Mouse (Mus musculus): ENCODE results near the gene Gm13030. TPM values are rescaled to one million over a fixed set of nuclear protein-coding genes. Genes with fewer than 3 reads are reported as not detected.
"Not testable (repeated sequence)": the region's sequence is repeated elsewhere in the genome, so short reads cannot be mapped to it uniquely, and the experiment has no call there.

The Gm13030 gene
- polyA plus RNA-seq, 1 experiment from 2014 or later, result not detected

DNA sequence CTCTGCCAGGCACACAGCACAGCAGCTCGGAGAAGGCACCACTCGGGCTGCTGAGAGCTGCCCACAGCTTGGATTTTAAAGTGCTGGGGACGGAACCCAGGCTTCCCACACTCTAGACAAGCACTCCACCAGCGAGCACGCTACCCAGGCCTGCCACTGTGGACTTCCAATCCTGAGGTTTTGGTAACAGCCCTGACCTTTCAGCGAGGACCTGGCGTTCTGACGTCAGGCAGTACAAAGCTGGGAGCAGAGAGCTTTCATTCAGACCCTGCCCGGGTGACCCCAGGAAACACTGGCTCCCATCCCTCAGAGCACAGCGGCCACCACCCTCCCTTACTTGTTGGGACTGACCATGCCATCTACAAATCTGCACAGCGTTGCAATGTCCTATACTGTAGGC is 20.0 kb upstream of the Gm13030 start:
- not testable (repeated sequence) for H3K27ac ChIP-seq (ENCODE audit: low read depth, low read length); H3K9ac ChIP-seq (ENCODE audit: low read length); H3K27me3 ChIP-seq (ENCODE audit: control insufficient read depth, insufficient read depth, low read length); H3K36me3 ChIP-seq (ENCODE audit: control insufficient read depth, insufficient read depth, low read length); H3K4me1 ChIP-seq (replicated peaks; ENCODE audit: control insufficient read depth, insufficient read depth, low read length); DNase-seq (ENCODE audit: low spot score); H3K4me3 ChIP-seq (ENCODE audit: low read depth, low read length); H3K9me3 ChIP-seq (ENCODE audit: control insufficient read depth, low read length); H3K4me2 ChIP-seq (ENCODE audit: low read depth, low read length, severe bottlenecking); ATAC-seq (replicated peaks; ENCODE audit: low FRiP score)
- WGBS, result 90% methylated on average over 11 of the region's 11 CpGs

DNA sequence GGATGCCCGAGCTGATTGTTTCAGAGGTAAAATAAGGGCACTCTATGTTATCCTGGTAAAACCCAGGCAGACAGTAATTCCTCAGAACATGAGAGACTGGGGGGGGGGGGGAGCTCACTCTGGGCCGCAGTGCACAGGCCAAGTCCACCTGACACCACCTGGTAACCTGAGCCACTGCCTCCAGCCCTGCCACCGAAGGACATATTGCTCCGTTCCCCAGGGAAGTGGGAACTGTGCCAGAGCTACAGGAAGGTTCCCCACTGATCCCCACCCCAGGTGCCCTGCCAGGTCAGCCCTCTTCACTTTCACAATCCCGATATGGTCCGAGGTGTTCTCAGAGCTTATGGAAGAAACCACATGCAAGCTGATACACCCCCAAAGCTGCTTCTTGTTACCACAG is 18.9 kb upstream of the Gm13030 start:
- Histone ChIP-seq H3K9ac (ENCODE audit: low read length) (no peak overlapping the region), H3K9me3 (ENCODE audit: control insufficient read depth, low read length) (no peaks in the 10 kb centered on the region), H3K36me3 (ENCODE audit: control insufficient read depth, insufficient read depth, low read length) (peaks cover 2% of the 10 kb centered on the region; the same call in 1 of the 2 replicates), H3K27ac (ENCODE audit: low read depth, low read length) (no peak overlapping the region), H3K4me1 (replicated peaks; ENCODE audit: control insufficient read depth, insufficient read depth, low read length) (no peaks in the 10 kb centered on the region), H3K27me3 (ENCODE audit: control insufficient read depth, insufficient read depth, low read length) (no peaks in the 10 kb centered on the region), H3K4me3 (ENCODE audit: low read depth, low read length) (no peak overlapping the region), H3K4me2 (ENCODE audit: low read depth, low read length, severe bottlenecking) (no peak overlapping the region)
- DNase-seq (ENCODE audit: low spot score) (no peak), ATAC-seq (replicated peaks; ENCODE audit: low FRiP score) (no peak)
- 82% methylated on average over 5 of the region's 6 CpGs for WGBS

DNA sequence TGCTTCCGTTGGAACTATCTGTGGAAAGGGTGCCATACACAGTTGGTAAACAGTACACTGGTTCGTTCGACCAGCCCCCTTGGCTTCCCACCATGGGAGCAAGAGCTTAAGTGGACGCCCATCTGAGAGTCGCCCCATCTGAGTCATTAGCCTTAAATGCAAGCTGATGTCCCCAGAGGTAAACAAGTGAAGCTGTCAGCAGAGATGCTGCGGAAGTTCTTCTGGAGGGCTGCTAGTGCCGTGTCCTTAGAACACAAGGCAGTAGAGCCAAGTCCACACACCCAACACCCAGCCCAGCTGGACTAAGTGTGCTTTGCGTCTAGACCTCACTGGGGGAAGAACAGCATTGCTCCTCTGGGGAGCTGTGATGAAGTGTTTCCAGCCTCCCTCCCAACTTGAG is 15.9 kb upstream of the Gm13030 start:
- DNase-seq (ENCODE audit: low spot score) (no peak), ATAC-seq (replicated peaks; ENCODE audit: low FRiP score) (no peak)
- Histone ChIP-seq H3K27me3 (ENCODE audit: control insufficient read depth, insufficient read depth, low read length) (no peaks in the 10 kb centered on the region), H3K4me3 (ENCODE audit: low read depth, low read length) (no peak overlapping the region), H3K9me3 (ENCODE audit: control insufficient read depth, low read length) (no peaks in the 10 kb centered on the region), H3K9ac (ENCODE audit: low read length) (no peak overlapping the region), H3K4me2 (ENCODE audit: low read depth, low read length, severe bottlenecking) (no peak overlapping the region), H3K27ac (ENCODE audit: low read depth, low read length) (no peak overlapping the region), H3K4me1 (replicated peaks; ENCODE audit: control insufficient read depth, insufficient read depth, low read length) (no peaks in the 10 kb centered on the region), H3K36me3 (ENCODE audit: control insufficient read depth, insufficient read depth, low read length) (no peaks in the 10 kb centered on the region)
- 75% methylated on average over 8 of the region's 8 CpGs for WGBS

DNA sequence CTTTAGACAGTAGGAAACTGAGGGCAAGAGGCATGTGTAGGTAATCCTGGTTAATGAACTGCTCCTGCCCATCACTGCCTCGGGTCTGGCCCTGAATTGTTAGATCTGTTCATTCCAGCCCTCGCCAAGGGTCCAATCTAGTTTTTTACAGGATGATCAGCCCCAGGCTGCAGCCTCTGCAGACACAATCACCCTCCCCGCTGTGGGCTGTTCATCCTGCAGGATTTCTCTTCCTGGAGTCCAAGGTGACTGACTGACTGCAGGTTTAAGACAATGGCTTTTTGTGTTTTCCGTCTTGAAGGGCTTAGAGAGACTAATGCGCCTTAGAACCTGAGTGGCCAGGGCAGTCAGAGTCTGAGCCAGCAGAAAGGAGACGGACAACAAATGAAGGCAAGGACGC is 15.4 kb upstream of the Gm13030 start:
- Histone ChIP-seq H3K9me3 (ENCODE audit: control insufficient read depth, low read length) (no peaks in the 10 kb centered on the region), H3K4me1 (replicated peaks; ENCODE audit: control insufficient read depth, insufficient read depth, low read length) (no peaks in the 10 kb centered on the region), H3K9ac (ENCODE audit: low read length) (no peak overlapping the region), H3K4me2 (ENCODE audit: low read depth, low read length, severe bottlenecking) (no peak overlapping the region), H3K4me3 (ENCODE audit: low read depth, low read length) (no peak overlapping the region), H3K36me3 (ENCODE audit: control insufficient read depth, insufficient read depth, low read length) (no peaks in the 10 kb centered on the region), H3K27ac (ENCODE audit: low read depth, low read length) (no peak overlapping the region), H3K27me3 (ENCODE audit: control insufficient read depth, insufficient read depth, low read length) (no peaks in the 10 kb centered on the region)
- DNase-seq (ENCODE audit: low spot score) (no peak), ATAC-seq (replicated peaks; ENCODE audit: low FRiP score) (no peak)
- WGBS, result 40% methylated on average over 7 of the region's 7 CpGs

DNA sequence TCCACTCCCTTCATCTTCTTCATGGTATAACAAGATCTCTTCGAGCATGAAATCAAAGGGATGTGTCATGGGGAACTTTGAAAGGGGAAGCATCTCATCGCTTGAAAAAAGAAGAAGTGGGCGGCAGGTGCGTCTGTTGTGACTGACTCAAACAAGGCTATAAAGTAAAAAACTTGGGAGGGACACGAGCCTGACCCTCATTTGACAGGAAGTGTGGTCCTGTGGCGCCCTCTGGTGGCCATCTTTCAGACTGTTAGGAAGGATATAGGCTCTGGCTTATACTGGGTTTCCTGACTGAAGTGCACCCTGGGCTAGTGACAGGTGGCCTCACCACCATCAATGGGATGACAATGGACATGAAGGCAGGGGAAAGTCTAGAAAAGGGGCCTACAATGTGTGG is 10.5 kb upstream of the Gm13030 start:
- no peak overlapping the region for H3K4me3 ChIP-seq (ENCODE audit: low read depth, low read length)
- no peak overlapping the region for H3K9ac ChIP-seq (ENCODE audit: low read length)
- WGBS, result 19% methylated on average over 6 of the region's 6 CpGs
- no peak overlapping the region for H3K4me2 ChIP-seq (ENCODE audit: low read depth, low read length, severe bottlenecking)
- ATAC-seq (replicated peaks; ENCODE audit: low FRiP score) (no peak), DNase-seq (ENCODE audit: low spot score) (peak; percentile 91)
- no peaks in the 10 kb centered on the region for H3K9me3 ChIP-seq (ENCODE audit: control insufficient read depth, low read length)
- no peaks in the 10 kb centered on the region for H3K27me3 ChIP-seq (ENCODE audit: control insufficient read depth, insufficient read depth, low read length)
- H3K27ac ChIP-seq (ENCODE audit: low read depth, low read length), result no peak overlapping the region
- H3K36me3 ChIP-seq (ENCODE audit: control insufficient read depth, insufficient read depth, low read length), result no peaks in the 10 kb centered on the region
- H3K4me1 ChIP-seq (replicated peaks; ENCODE audit: control insufficient read depth, insufficient read depth, low read length), result peaks cover 3% of the 10 kb centered on the region; the same call in 1 of the 2 replicates

DNA sequence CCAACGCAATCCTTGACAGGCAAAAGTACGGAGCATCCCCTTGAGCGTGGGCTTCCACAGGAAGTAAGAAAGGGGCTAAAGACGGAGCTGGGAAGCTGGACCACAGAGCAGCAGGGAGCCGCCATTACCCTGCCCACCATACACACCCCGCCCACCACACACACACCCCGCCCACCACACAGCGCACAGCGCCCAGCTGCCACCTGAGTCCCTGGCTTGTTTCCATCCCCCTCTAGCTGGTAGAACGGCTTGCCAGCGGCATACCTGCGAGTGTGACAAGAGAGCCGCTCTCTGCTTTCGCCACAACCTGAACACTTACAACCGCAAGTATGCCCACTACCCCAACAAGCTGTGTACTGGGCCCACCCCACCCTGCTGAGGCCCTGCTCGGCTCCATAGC is 8.4 kb upstream of the Gm13030 start:
- peaks cover 3% of the 10 kb centered on the region; the same call in 1 of the 2 replicates for H3K4me1 ChIP-seq (replicated peaks; ENCODE audit: control insufficient read depth, insufficient read depth, low read length)
- no peaks in the 10 kb centered on the region for H3K27me3 ChIP-seq (ENCODE audit: control insufficient read depth, insufficient read depth, low read length)
- H3K4me2 ChIP-seq (ENCODE audit: low read depth, low read length, severe bottlenecking), result peak overlapping the region; percentile 35
- H3K27ac ChIP-seq (ENCODE audit: low read depth, low read length), result no peak overlapping the region
- peak overlapping the region; percentile 16; the same call in 1 of the 2 replicates for H3K9ac ChIP-seq (ENCODE audit: low read length)
- WGBS, result 10% methylated on average over 14 of the region's 16 CpGs
- H3K36me3 ChIP-seq (ENCODE audit: control insufficient read depth, insufficient read depth, low read length), result no peaks in the 10 kb centered on the region
- no peaks in the 10 kb centered on the region for H3K9me3 ChIP-seq (ENCODE audit: control insufficient read depth, low read length)
- H3K4me3 ChIP-seq (ENCODE audit: low read depth, low read length), result no peak overlapping the region
- peak; percentile 57 for DNase-seq (ENCODE audit: low spot score)
- ATAC-seq (replicated peaks; ENCODE audit: low FRiP score), result no peak

DNA sequence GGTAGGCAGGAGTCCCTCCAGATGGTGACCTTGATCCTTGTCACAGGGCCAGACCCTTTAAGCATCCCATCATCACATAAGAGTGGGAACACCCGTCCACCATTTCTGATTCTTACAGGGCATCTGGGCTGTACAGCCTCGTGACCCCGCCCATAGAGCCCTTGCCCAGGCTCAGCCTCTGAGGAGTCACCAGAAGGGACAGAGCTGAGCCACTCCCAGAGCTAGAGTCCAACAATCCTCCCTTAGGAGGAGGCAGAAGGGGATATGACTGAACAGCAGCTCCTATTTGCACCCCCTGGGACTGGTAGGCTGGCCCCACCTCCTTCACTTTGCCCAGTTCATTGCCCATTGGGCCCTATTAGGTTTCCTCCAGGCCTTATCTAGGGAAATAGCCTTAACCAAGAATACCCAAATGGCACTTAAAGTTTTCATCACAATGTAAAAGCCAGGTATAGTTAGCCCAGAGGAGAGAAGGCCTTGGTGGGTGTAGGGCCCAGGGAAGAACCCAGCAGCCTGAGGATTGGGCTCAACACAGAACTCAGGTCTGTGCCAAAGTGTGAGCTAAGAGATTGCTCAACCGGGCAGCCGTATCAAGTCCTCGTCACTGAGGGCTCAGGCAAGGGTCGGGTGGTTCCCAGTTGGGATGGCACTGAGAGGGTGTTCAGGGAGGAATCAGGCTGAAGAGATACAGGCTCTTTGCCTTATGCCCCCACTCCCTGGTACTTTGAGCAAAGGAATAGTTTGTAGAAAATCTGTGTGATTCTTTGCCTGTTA is 7.2 kb upstream of the Gm13030 start:
- 89% methylated on average over 7 of the region's 7 CpGs for WGBS
- Histone ChIP-seq H3K4me3 (ENCODE audit: low read depth, low read length) (no peak overlapping the region), H3K4me1 (replicated peaks; ENCODE audit: control insufficient read depth, insufficient read depth, low read length) (peaks cover 3% of the 10 kb centered on the region; the same call in 1 of the 2 replicates), H3K27me3 (ENCODE audit: control insufficient read depth, insufficient read depth, low read length) (no peaks in the 10 kb centered on the region), H3K4me2 (ENCODE audit: low read depth, low read length, severe bottlenecking) (no peak overlapping the region), H3K36me3 (ENCODE audit: control insufficient read depth, insufficient read depth, low read length) (no peaks in the 10 kb centered on the region), H3K27ac (ENCODE audit: low read depth, low read length) (no peak overlapping the region), H3K9ac (ENCODE audit: low read length) (no peak overlapping the region), H3K9me3 (ENCODE audit: control insufficient read depth, low read length) (no peaks in the 10 kb centered on the region)
- ATAC-seq (replicated peaks; ENCODE audit: low FRiP score) (no peak), DNase-seq (ENCODE audit: low spot score) (no peak)

DNA sequence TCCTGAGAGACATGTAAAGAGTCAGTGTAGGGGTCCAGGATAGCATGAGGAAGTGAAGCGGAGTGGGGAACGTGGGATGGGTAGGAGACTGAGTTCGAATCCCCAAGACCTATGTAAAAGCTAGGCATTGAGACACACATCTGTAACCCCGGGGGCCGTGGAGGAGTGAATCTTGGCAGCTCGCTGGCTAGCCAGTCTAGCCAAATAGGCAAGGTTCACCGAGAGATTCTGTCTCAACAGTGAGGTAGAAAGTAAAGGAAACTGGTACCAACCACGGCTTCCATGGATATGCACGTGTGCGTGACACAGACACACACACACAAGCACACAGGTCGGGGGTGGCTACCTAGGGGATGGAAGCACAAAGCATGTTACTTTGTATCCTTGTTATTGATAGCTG is 6.0 kb upstream of the Gm13030 start:
- no peaks in the 10 kb centered on the region for H3K9me3 ChIP-seq (ENCODE audit: control insufficient read depth, low read length)
- no peaks in the 10 kb centered on the region for H3K27me3 ChIP-seq (ENCODE audit: control insufficient read depth, insufficient read depth, low read length)
- DNase-seq (ENCODE audit: low spot score) (no peak), ATAC-seq (replicated peaks; ENCODE audit: low FRiP score) (no peak)
- no peak overlapping the region for H3K4me3 ChIP-seq (ENCODE audit: low read depth, low read length)
- H3K36me3 ChIP-seq (ENCODE audit: control insufficient read depth, insufficient read depth, low read length), result no peaks in the 10 kb centered on the region
- H3K4me2 ChIP-seq (ENCODE audit: low read depth, low read length, severe bottlenecking), result no peak overlapping the region
- H3K9ac ChIP-seq (ENCODE audit: low read length), result no peak overlapping the region
- 88% methylated on average over 11 of the region's 11 CpGs for WGBS
- H3K27ac ChIP-seq (ENCODE audit: low read depth, low read length), result no peak overlapping the region
- H3K4me1 ChIP-seq (replicated peaks; ENCODE audit: control insufficient read depth, insufficient read depth, low read length), result peaks cover 3% of the 10 kb centered on the region; the same call in 1 of the 2 replicates

DNA sequence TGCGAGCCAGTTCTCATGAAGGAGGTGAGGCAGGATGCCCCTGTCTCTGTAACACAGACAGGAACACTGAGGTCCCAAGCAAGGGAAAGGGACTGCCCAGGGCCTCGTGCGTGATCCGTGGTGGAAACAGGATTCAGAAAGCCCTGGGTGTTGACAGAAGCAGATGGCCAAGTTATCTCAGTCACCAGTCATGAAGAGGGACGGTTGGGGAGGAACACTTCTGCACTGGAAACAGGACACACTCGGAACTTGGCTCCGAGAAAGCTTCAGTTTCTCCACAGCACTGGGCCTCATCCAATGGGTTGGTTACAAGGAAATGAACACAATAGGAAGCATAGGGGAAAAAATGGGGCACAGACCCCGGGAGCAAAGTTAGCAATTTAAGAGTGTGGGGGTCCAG is 5.0 kb upstream of the Gm13030 start:
- no peak overlapping the region for H3K9ac ChIP-seq (ENCODE audit: low read length)
- H3K4me2 ChIP-seq (ENCODE audit: low read depth, low read length, severe bottlenecking), result no peak overlapping the region
- H3K27ac ChIP-seq (ENCODE audit: low read depth, low read length), result no peak overlapping the region
- peaks cover 3% of the 10 kb centered on the region; the same call in 1 of the 2 replicates for H3K4me1 ChIP-seq (replicated peaks; ENCODE audit: control insufficient read depth, insufficient read depth, low read length)
- WGBS, result 72% methylated on average over 8 of the region's 8 CpGs
- DNase-seq (ENCODE audit: low spot score) (no peak), ATAC-seq (replicated peaks; ENCODE audit: low FRiP score) (no peak)
- H3K9me3 ChIP-seq (ENCODE audit: control insufficient read depth, low read length), result no peaks in the 10 kb centered on the region
- no peak overlapping the region for H3K4me3 ChIP-seq (ENCODE audit: low read depth, low read length)
- H3K27me3 ChIP-seq (ENCODE audit: control insufficient read depth, insufficient read depth, low read length), result no peaks in the 10 kb centered on the region
- H3K36me3 ChIP-seq (ENCODE audit: control insufficient read depth, insufficient read depth, low read length), result no peaks in the 10 kb centered on the region

All from forebrain, embryonic 11.5 days (tissue).